Mouse (Mus musculus) heart, postnatal 0 days (tissue): ENCODE data around the gene Mmgt2. TPM values are rescaled to one million over a fixed set of nuclear protein-coding genes. Genes with fewer than 3 reads are reported as not detected.

ENCODE experiments used
- ATAC-seq: fragments of 200-750 bp; cut with Nextera tagmentation; 2 replicates; pipeline ENCODE4 v1.8.0; 2017; ENCODE audit warnings: low read depth, moderate number of reproducible peaks, moderate library complexity; ENCODE audit not compliant: insufficient read depth
- DNase-seq: peaks from one replicate; pipeline ENCODE4 v3.0.0-alpha.2; 2016; ENCODE audit warnings: low spot score
- H3K27ac ChIP-seq: fragments of 300-500 bp; sonication (generic); 2 replicates; pipeline ENCODE4 v1.5.1; 2014; ENCODE audit warnings: low read depth, mild to moderate bottlenecking
- H3K27me3 ChIP-seq: fragments of 300-500 bp; sonication (generic); 2 replicates; pipeline ENCODE4 v1.6.1; 2014; ENCODE audit warnings: low read length, mixed read lengths; ENCODE audit not compliant: control insufficient read depth, insufficient read depth
- H3K36me3 ChIP-seq: fragments of 300-500 bp; sonication (generic); replicated peaks from 2 replicates; pipeline ENCODE4 v1.6.1; 2014; ENCODE audit warnings: low read length, mixed read lengths; ENCODE audit not compliant: control insufficient read depth, insufficient read depth
- H3K4me1 ChIP-seq: fragments of 300-500 bp; sonication (generic); 2 replicates; pipeline ENCODE4 v1.6.1; 2014; ENCODE audit warnings: antibody characterized with exemption; ENCODE audit not compliant: control insufficient read depth, insufficient read depth
- H3K4me2 ChIP-seq: fragments of 300-500 bp; sonication (generic); 2 replicates; pipeline ENCODE4 v1.6.1; 2014; ENCODE audit warnings: low read depth, mild to moderate bottlenecking, low read length, moderate library complexity
- H3K4me3 ChIP-seq: fragments of 300-500 bp; sonication (generic); 2 replicates; pipeline ENCODE4 v1.5.1; 2014; ENCODE audit warnings: low read depth, low read length
- H3K9ac ChIP-seq: fragments of 300-500 bp; sonication (generic); replicated peaks from 2 replicates; pipeline ENCODE4 v1.6.1; 2014; ENCODE audit warnings: low read depth, low read length, mixed read lengths
- H3K9me3 ChIP-seq: fragments of 300-500 bp; sonication (generic); replicated peaks from 2 replicates; pipeline ENCODE4 v1.6.1; 2016; ENCODE audit warnings: low read length; ENCODE audit not compliant: control insufficient read depth
- CTCF ChIP-seq: IDR thresholded peaks from 2 replicates; pipeline ENCODE4 v1.5.1; 2016; ENCODE audit warnings: antibody characterized with exemption, control low read depth, low read depth
- EP300 ChIP-seq: IDR thresholded peaks from 2 replicates; pipeline ENCODE4 v1.6.1; 2016; ENCODE audit warnings: antibody characterized with exemption, low read depth
- WGBS: fragments of 180-500 bp; shearing (Covaris S2); extraction: QIAGEN DNeasy Blood & Tissue Kit; methylation state at CpG from one replicate; pipeline ENCODE4 v1.1.7; 2014; 5-methylcytosine and 5-hydroxymethylcytosine counted together
- polyA plus RNA-seq: library from polyadenylated mRNA; unstranded; fragments of >200 nt; fragmentation: Nextera tagmentation; extraction: Ambion mirVana; gene quantifications from 2 replicates; pipeline ENCODE4 v1.2.1, GENCODE M21; 2015
- total RNA-seq: library from RNA; depleted of rRNA; stranded (reverse); fragments of >200 nt; gene quantifications from 2 replicates; pipeline ENCODE4 v1.2.3, GENCODE M21; 2014; ENCODE audit warnings: low replicate concordance

Mmgt2 gene
- total and polyA plus RNA-seq, 2 experiments from 2014 or later: 36.0 to 38.9 TPM

- no peak for TF ChIP-seq CTCF
- no peak for TF ChIP-seq EP300
- Histone ChIP-seq H3K27me3 (no peaks in the 10 kb centered on the region), H3K36me3 (no peaks in the 10 kb centered on the region), H3K27ac (peak overlapping the region; percentile 95), H3K4me3 (no peak overlapping the region), H3K9me3 (no peaks in the 10 kb centered on the region), H3K9ac (no peak overlapping the region; the same call in 1 of the 2 replicates), H3K4me1 (peaks cover 92% of the 10 kb centered on the region), H3K4me2 (no peak overlapping the region)
- no peak for ATAC-seq
- DNase-seq: no peak
- 19% methylated on average over 11 of the region's 11 CpGs for WGBS
Observed at GRCm38 (mm10) chr11:62642023-62642844, 6.2 kb upstream of the Mmgt2 start.

- peak; percentile 28; the same call in 1 of the 2 replicates for ATAC-seq
- no peaks in the 10 kb centered on the region for H3K36me3 ChIP-seq
- no peak overlapping the region for H3K4me2 ChIP-seq
- WGBS: 29% methylated on average over 8 of the region's 8 CpGs
- TF ChIP-seq CTCF: no peak
- no peak for TF ChIP-seq EP300
- H3K9me3 ChIP-seq: no peaks in the 10 kb centered on the region
- no peak overlapping the region for H3K4me3 ChIP-seq
- peak overlapping the region; percentile 95 for H3K27ac ChIP-seq
- H3K27me3 ChIP-seq: no peaks in the 10 kb centered on the region
- H3K9ac ChIP-seq: no peak overlapping the region
- DNase-seq: peak; percentile 34
- peaks cover 87% of the 10 kb centered on the region for H3K4me1 ChIP-seq
Observed at GRCm38 (mm10) chr11:62643011-62643631, 5.3 kb upstream of the Mmgt2 start.

GRCm38 (mm10) chr11:62643681-62644363 is 4.6 kb upstream of the Mmgt2 start:
- H3K4me2 ChIP-seq: no peak overlapping the region
- H3K4me3 ChIP-seq: no peak overlapping the region
- H3K36me3 ChIP-seq: no peaks in the 10 kb centered on the region
- H3K9me3 ChIP-seq: no peaks in the 10 kb centered on the region
- peaks cover 80% of the 10 kb centered on the region for H3K4me1 ChIP-seq
- TF ChIP-seq CTCF (no peak), EP300 (no peak)
- ATAC-seq (no peak), DNase-seq (no peak)
- no peaks in the 10 kb centered on the region for H3K27me3 ChIP-seq
- H3K9ac ChIP-seq: no peak overlapping the region
- WGBS: 37% methylated on average over 10 of the region's 10 CpGs
- peak overlapping the region; percentile 95 for H3K27ac ChIP-seq

- peak overlapping the region; percentile 96; the same call in 1 of the 2 replicates for H3K4me2 ChIP-seq
- H3K36me3 ChIP-seq: no peaks in the 10 kb centered on the region
- no peaks in the 10 kb centered on the region for H3K9me3 ChIP-seq
- H3K27ac ChIP-seq: peak overlapping the region; percentile 95
- H3K9ac ChIP-seq: peak overlapping the region; percentile 1; the same call in 1 of the 2 replicates
- H3K27me3 ChIP-seq: no peaks in the 10 kb centered on the region
- H3K4me3 ChIP-seq: no peak overlapping the region
- no peak for ATAC-seq
- H3K4me1 ChIP-seq: peaks cover 70% of the 10 kb centered on the region
- TF ChIP-seq EP300 (no peak), CTCF (no peak)
- 85% methylated on average over 5 of the region's 5 CpGs for WGBS
- DNase-seq: no peak
Observed at GRCm38 (mm10) chr11:62644602-62645336, 3.7 kb upstream of the Mmgt2 start.

- H3K4me3 ChIP-seq: no peak overlapping the region
- TF ChIP-seq CTCF: no peak
- no peaks in the 10 kb centered on the region for H3K27me3 ChIP-seq
- DNase-seq: no peak
- H3K4me1 ChIP-seq: peaks cover 65% of the 10 kb centered on the region
- peak overlapping the region; percentile 96 for H3K4me2 ChIP-seq
- H3K9me3 ChIP-seq: no peaks in the 10 kb centered on the region
- H3K27ac ChIP-seq: peak overlapping the region; percentile 95
- H3K9ac ChIP-seq: peak overlapping the region; percentile 1; the same call in 1 of the 2 replicates
- no peak for ATAC-seq
- 34% methylated on average over 4 of the region's 4 CpGs for WGBS
- no peaks in the 10 kb centered on the region for H3K36me3 ChIP-seq
Observed at GRCm38 (mm10) chr11:62645337-62645675, 3.2 kb upstream of the Mmgt2 start.
